Mouse (Mus musculus): ENCODE data around the gene Myod1.

Gene Myod1

DNA sequence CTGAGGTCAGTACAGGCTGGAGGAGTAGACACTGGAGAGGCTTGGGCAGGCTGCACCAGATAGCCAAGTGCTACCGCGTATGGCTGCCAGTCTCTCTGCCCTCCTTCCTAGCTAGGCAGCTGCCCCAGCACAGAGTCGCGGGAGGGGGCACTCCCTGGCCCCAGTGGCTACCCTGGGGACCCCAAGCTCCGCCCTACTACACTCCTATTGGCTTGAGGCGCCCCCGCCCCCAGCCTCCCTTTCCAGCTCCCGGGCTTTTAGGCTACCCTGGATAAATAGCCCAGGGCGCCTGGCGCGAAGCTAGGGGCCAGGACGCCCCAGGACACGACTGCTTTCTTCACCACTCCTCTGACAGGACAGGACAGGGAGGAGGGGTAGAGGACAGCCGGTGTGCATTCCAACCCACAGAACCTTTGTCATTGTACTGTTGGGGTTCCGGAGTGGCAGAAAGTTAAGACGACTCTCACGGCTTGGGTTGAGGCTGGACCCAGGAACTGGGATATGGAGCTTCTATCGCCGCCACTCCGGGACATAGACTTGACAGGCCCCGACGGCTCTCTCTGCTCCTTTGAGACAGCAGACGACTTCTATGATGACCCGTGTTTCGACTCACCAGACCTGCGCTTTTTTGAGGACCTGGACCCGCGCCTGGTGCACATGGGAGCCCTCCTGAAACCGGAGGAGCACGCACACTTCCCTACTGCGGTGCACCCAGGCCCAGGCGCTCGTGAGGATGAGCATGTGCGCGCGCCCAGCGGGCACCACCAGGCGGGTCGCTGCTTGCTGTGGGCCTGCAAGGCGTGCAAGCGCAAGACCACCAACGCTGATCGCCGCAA, at the start of gene Myod1:
TSS of gene Myod1 (plus strand) at position 303 of the 836 bp plus-strand sequence.
- no peak for DNase-seq (ENCODE audit: low read depth, low spot score)

DNA sequence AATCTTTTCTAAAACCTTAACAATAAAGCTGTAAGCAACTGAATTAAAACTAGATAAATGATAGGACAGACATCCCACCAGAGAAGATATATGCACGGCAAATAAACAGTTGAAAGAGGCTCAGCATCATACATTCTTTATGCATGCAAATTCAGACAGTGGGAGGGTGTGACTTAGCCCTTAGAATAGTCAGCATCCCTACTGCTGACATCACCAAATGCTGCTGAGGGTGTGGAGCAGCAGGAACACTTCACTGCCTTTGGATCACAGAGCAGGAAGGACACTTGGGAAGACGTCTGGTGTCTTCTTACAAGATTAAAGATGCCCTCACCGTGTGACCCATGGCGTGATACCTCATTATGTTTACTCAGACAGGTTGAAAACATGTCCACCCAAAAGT, 48.4 kb upstream of the Myod1 start:
- no peak for DNase-seq (ENCODE audit: low read depth, low spot score)

DNA sequence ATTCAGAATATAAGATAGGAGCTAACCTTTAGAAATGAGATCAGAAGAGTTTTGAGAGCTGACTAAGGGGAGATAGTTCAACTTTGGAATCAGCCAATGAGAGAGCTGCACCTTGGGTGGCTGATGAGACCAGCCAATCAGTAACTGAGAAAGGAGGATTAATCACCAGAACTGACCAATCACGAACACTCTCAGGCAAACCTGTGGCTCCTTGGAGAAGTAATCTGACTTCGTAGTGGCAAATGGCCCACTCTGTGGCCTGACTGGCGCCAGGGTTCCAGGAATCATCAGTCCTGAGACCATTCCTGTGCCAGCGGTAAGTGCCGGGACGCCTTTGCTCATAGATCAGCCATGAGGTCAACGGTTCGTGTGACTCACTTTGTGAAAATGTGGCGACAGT, 38.9 kb upstream of the Myod1 start:
- DNase-seq (ENCODE audit: low read depth, low spot score) = no peak

DNA sequence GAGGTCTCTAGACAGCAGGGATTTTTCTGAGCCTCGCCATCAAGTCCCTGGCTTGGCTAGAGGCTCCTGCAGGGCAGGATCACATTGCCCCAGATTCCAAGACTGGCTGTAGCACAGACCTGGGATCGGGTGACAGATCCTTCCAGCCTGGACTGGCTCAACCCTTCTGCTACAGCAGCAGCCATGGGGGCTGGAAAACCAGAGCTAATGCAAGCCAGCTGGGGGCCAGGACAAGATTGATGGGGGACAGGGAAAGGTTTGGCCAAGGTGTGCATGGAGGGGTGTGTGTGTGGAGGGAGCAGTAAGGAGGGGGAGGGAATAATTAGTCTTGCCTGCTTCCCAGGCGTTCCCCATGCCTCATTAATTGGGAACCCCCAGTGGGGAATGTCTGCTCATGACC, 36.5 kb upstream of the Myod1 start:
- DNase-seq (ENCODE audit: low read depth, low spot score) = peak; percentile 47

DNA sequence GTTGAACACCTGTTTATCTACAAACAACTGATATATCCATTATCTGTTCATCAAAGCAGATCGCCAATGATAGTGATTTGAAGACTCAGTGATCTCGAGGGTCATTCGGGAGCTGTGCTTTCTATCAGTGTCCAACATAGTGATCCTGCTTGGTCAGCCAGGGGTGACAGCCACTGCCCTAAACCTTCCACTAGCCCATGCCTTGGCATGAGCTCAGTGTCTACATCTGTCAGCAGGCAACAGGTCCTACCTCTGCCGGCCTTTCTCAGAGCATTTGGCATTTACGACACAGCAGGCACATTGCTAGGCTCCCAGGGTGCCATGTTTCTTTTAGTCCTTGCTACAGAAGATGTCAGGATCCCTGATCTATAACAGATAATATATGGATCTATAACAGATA, 36.0 kb upstream of the Myod1 start:
- no peak for DNase-seq (ENCODE audit: low read depth, low spot score)

DNA sequence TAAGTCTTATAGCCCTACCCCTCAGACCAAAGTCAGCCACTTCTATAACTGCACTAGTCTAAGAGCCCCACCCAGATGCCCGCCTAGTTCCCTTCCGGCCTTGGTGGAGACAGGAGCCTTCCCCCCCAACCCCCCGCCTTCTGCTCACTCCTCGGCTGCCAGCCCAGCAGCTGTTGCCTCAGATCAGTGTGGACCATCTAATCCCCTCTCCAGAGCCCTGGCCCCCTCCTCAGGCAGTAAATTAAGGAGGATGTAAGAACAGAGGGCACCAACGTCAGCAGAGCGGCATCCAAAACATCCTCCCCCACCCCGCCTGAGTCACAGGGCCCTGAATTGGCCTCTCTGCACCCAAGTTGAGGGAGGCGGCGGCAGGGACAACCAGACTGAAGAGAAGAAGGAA, 34.8 kb upstream of the Myod1 start:
- DNase-seq (ENCODE audit: low read depth, low spot score) = peak; percentile 22

DNA sequence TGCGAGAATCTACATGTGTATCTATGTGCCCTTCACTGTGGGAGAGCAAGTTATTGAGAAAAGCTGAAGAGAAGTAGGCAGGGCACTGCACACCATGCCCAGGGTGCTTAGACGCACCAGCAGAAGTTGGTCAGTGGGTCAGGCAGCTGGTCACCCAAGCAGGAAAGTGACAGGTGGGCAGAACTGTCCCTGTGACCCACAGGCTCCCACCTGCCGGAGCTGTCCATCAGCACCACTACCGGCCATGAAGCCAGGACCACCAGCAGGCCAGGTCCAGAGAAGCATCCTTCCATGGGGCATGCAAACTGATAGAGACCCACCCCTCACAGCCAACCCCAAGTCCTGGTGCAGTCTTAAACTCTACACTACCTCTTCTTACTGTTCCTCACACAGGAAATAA, 28.6 kb upstream of the Myod1 start:
- DNase-seq (ENCODE audit: low read depth, low spot score) = no peak

DNA sequence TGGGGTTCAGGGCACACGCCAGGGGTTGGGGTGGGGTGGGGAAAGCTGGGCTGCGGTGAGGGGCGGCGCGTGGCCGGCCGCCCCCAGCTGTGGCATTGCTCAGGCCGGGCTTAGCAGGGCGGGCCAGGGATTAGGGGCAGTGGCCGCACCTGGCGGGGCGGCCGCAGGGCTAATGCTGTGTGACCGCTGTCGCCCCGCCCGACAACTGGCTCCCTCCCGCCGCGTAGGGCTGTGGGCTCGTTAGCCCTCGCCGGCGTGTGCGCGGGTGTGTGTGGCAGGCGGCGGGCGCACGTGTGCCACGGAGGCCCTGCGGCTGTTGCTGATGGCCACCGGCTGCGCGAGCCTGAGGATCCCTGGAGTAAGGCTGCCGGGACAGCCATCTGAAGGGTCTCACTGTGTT, 27.5 kb upstream of the Myod1 start:
- DNase-seq (ENCODE audit: low read depth, low spot score) = no peak

DNA sequence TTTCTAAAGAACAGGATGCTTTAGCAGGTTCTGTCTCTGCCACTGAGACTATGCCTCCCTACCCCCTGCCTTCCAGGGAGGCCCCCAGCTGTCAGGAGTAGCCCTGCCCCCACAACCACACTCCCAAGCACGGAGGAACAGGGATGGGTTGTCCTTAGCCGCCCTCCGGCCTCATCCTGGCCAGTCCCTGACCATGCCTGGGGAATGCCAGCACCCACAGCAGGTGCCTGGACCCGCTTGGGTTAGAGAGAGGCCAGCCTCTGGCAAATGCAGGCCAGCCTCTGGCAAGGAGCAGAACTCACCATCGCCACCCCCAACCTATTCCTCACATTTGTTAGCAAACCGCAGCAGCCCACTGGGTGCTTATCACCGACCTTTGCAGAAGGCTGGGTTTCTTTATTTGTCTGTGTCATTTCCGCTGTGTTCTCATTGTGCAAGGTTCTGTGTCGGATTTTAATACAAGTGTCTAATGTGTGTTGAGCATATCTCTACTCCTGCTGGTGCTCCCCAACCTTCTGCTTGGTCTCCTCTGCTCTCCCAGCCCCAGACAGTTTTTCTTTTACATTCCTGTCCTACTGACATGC, 26.1 kb upstream of the Myod1 start:
- no peak for DNase-seq (ENCODE audit: low read depth, low spot score)

DNA sequence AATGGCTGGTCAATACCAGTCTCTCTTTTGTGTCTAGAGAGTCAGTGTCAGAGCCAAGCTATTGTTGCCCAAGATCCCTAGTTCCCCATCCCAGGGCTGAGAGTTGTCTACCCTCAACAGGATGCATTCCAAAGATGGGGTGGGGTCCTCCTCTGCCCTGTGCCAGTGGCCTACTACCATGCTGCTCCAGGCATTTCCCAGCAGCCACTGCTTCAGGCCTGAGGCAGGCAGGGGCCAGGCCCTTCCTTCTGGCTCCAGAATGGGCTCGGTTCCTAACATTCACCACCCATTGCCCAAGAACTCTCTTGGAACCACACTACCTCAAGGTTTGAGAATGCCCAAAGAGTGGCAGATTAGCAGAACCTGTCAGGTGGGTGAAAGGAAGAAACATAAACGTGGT, 23.5 kb upstream of the Myod1 start:
- no peak for DNase-seq (ENCODE audit: low read depth, low spot score)

DNA sequence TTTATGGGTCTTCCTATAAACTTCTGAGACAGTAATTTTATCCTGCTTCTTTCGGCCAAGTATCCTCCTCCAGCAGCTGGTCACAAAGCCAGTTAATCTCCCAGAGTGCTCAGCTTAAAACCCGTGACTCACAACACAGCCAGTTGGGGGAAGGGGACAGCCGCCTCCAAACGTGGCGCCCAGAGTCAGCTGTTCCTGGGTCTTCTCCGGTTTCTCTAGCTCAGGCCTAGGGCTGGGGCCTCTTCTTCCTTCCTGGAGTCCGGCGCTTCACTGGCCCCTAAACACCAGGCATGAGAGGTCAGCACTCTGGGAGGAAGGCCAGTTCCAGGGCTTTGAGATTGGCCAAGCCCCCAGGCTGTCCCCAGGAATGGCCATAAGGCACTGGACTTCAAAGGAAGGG, 23.1 kb upstream of the Myod1 start:
- DNase-seq (ENCODE audit: low read depth, low spot score) = no peak

DNA sequence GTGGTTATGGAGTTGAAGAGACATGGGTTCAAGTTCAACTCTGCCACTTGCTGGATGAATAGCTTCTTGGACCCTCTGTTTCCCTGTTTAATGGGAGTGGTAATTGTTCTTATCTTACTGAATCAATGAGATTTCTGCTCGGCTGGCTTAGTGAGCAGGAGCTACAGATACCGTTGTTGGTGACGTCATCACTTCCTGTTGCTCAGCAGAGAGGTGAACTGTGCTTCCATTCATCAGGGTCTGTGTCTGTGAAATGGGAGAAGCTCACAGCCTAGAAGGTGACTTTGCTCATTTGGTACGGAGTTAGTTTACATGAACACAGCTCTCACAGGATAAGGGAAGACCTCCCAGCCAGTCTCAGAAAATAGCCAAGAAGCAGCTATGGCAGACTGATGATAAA, 22.4 kb upstream of the Myod1 start:
- no peak for DNase-seq (ENCODE audit: low read depth, low spot score)

DNA sequence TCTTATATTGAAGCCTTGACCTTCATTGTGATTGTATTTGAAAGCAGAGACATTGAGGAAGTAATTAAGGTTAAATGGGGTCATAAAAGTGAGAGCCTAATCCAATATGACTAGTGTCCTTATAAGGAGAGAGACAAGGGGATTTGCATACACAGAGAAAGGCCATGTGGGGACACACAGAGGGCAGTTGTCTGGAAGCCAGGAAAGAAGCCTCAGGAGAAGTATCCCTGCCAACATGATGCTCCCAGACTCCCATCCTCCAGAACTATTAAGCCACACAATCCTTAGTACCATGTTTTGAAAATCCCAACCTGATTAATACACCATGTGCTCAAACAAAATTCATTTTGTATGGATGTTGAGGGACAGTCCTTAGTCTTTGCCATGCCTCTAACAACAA, 14.5 kb upstream of the Myod1 start:
- DNase-seq (ENCODE audit: low read depth, low spot score) = no peak

DNA sequence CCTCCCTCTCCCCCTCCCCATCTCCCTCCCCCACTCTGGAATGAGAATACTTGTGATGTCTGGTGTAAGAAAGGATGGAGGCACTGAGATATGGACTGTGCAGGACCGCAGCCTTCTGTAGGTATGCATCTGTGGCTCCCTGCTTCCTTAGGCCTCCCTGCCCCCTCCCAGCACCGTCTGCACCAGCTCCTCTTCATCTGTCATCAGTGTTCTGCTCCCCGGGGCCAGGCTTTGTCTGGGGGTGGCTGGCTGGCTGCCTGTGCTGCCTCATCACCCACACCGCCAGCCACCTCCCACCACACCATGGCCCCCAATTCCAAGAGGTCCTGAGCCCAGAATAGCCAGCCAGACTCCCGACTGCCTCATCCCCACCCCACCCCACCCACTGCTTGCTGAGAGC, 12.1 kb upstream of the Myod1 start:
- no peak for DNase-seq (ENCODE audit: low read depth, low spot score)

DNA sequence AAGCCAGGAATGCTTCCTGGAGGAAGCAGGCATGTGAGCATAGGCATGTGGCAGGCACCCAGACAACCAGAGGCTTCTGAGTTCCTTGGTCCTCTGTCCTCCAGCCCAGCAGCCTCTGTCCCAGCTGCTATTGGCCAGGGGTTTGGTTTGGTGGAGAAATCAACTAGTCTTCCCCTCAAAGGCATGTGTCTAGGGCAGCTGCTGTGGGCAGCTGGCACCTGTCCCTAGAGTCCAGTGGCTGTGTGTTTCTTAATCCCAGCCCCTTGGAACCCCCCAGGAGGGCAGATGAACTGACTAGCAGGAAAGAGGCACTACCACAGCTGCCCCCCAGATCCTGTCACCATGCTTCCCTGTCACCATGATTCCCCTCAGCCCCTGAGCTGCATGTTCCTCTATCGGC, 10.5 kb upstream of the Myod1 start:
- DNase-seq (ENCODE audit: low read depth, low spot score) = no peak

DNA sequence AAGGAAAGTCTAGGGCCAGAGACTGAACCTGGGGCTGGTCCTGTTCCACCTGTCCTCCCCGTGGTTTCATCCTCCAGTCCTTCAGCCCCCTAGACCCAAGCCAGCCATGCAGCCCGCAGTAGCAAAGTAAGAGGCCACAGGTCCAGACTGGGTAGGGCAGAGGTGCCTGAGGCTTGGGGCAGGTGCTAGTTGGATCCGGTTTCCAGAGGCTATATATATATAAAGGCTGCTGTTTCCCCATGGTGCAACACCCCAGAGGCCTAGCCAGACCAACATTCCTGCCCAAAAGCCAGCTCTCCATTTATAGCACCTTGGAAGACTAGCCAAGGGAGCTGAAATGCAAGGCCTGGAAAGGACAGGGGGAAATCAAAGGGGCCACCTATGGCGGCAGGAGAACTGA, 5.2 kb upstream of the Myod1 start:
- no peak for DNase-seq (ENCODE audit: low read depth, low spot score)

DNA sequence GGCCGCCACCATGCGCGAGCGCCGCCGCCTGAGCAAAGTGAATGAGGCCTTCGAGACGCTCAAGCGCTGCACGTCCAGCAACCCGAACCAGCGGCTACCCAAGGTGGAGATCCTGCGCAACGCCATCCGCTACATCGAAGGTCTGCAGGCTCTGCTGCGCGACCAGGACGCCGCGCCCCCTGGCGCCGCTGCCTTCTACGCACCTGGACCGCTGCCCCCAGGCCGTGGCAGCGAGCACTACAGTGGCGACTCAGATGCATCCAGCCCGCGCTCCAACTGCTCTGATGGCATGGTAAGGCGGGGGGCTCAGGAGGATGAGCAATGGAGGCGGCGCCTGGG, 703 bp downstream of the Myod1 start:
- peak; percentile 65 for DNase-seq (ENCODE audit: low read depth, low spot score)

DNA sequence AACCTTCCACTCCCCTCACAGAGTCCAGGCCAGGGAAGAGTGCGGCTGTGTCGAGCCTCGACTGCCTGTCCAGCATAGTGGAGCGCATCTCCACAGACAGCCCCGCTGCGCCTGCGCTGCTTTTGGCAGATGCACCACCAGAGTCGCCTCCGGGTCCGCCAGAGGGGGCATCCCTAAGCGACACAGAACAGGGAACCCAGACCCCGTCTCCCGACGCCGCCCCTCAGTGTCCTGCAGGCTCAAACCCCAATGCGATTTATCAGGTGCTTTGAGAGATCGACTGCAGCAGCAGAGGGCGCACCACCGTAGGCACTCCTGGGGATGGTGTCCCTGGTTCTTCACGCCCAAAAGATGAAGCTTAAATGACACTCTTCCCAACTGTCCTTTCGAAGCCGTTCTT, 1.8 kb downstream of the Myod1 start:
- no peak for DNase-seq (ENCODE audit: low read depth, low spot score)

DNA sequence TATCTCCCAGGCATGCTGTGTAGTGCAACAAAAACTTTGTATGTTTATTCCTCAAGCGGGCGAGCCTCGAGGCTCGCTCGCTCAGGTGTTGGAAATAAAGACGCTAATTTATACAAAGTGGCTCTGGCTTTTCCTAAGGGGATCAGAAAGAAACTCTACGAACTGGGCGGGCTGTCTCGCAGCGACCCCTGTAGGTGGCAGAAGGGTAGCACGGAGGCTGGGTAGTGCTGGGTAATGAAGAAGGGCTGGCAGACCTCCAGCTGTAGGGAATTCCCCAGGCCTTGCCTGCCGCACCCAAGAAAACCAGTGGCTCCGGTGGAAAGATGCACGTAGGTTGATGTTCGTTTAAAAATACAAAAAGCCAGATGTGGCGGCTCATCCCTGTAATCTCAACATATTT, 2.7 kb downstream of the Myod1 start:
- DNase-seq (ENCODE audit: low read depth, low spot score) = peak; percentile 63

DNA sequence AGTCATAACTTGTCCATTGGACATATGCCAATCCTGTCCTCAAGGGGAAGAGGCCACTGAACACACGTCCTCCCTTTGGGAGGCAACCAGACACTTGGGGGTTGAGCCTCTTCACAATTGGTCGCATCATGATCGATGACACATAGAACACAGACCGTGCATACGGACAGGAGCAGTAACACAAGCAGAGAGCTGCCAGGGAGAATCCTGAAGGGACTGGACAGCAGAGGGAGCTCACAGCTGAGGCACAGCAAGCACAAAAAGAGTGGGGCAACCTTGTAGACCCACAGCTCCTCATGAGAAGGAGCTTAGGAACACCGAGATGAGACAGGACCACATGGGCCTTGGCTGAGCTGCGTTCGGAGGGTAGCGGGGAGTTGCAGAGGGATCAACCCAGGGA, 4.4 kb downstream of the Myod1 start:
- DNase-seq (ENCODE audit: low read depth, low spot score) = no peak

DNA sequence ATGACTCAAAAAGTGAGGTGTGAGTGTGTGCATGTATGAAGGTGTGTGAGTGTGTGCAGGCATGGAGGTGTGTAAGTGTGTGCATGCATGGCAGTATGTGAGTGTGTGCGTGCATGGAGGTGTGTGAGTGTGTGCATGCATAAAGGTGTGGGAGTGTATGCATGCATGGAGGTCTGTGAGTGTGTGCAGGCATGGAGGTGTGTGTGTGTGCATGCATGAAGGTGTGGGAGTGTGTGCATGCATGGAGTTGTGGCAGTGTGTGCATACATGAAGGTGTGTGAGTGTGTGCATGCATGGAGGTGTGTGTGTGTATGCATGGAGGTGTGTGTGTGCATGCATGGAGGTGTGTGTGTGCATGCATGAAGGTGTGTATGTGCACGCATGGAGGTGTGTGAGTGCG, 11.2 kb downstream of the Myod1 start:
- DNase-seq (ENCODE audit: low read depth, low spot score) = no peak

DNA sequence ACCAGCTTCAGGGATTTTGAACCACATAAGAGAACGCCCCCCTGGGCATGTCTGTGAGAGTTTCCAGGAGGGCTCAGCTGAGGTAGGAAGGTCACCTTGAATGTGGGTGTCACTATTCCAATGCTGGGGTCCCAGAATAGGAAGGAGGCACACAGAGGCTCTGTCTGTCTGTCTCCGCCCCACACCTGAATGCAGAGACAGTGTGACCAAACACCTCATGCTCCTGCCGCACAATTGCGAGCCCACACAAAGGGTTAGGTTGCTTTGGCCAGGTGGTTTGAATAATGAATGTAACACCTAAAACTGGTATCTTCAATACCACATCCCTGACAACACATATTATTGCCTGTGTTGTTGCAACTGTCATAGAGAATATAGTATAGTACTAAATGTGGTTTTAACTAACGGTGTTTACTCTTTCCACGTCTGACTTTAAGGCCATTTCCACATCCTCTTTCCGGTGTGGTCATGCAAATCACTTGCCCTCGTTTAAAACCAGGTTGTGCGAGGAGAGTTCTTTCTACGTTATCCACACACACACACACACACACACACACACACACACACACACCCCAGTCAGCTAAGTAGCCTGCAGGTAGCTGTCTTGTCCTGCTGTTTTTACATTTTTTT, 13.3 kb downstream of the Myod1 start:
- DNase-seq (ENCODE audit: low read depth, low spot score) = no peak

DNA sequence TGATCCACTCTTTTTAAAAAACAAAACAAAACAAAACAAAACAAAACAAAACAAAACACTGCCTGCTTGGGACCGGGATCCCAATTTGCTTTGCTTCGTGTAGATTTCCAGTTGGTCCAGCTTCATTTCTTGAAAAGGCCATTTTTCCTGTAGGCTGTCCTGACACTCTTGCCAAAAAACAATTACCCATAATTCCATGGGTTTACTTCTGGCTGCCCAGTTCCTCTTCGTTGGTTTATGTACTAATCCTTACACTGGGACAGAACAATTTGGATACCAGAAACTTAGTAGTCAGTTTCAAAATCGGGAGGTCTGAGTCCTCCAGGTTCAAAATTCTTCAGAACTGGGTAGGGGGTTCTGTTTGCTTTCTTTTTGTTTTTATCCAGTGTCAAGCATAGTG, 14.0 kb downstream of the Myod1 start:
- no peak for DNase-seq (ENCODE audit: low read depth, low spot score)
